Mouse (Mus musculus) neural tube, embryonic 12.5 days (tissue): Measurements from ENCODE around the gene 4933402N03Rik. TPM values are rescaled to one million over a fixed set of nuclear protein-coding genes. Genes with fewer than 3 reads are reported as not detected.

Experiments used
- ATAC-seq: fragments of 200-750 bp; cut with Nextera tagmentation; 2 replicates; pipeline ENCODE4 v1.8.0; 2017; ENCODE audit warnings: low read depth, mild to moderate bottlenecking, moderate TSS enrichment, moderate library complexity; ENCODE audit not compliant: low FRiP score
- H3K27ac ChIP-seq: fragments of 300-500 bp; sonication (generic); 2 replicates; pipeline ENCODE4 v1.5.1; 2016
- H3K27me3 ChIP-seq: fragments of 300-500 bp; sonication (generic); replicated peaks from 2 replicates; pipeline ENCODE4 v1.6.1; 2016; ENCODE audit warnings: mild to moderate bottlenecking
- H3K36me3 ChIP-seq: fragments of 300-500 bp; sonication (generic); 2 replicates; pipeline ENCODE4 v1.6.1; 2016; ENCODE audit warnings: mild to moderate bottlenecking
- H3K4me1 ChIP-seq: fragments of 300-500 bp; sonication (generic); 2 replicates; pipeline ENCODE4 v1.6.1; 2016
- H3K4me2 ChIP-seq: fragments of 300-500 bp; sonication (generic); replicated peaks from 2 replicates; pipeline ENCODE4 v1.6.1; 2016; ENCODE audit warnings: mild to moderate bottlenecking
- H3K4me3 ChIP-seq: fragments of 300-500 bp; sonication (generic); 2 replicates; pipeline ENCODE4 v1.5.1; 2016
- H3K9ac ChIP-seq: fragments of 300-500 bp; sonication (generic); 2 replicates; pipeline ENCODE4 v1.6.1; 2016; ENCODE audit warnings: mild to moderate bottlenecking
- H3K9me3 ChIP-seq: fragments of 300-500 bp; sonication (generic); 2 replicates; pipeline ENCODE4 v1.6.1; 2016; ENCODE audit warnings: mild to moderate bottlenecking
- WGBS: fragments of 180-500 bp; shearing (Covaris S2); methylation state at CpG from one replicate; pipeline ENCODE4 v1.1.7; 2016; 5-methylcytosine and 5-hydroxymethylcytosine counted together
- polyA plus RNA-seq: library from polyadenylated mRNA; unstranded; fragments of >200 nt; fragmentation: Nextera tagmentation; extraction: Ambion mirVana; gene quantifications from 2 replicates; pipeline ENCODE4 v1.2.1, GENCODE M21; 2016

The 4933402N03Rik gene
- polyA plus RNA-seq, 1 experiment from 2014 or later, result not detected

DNA sequence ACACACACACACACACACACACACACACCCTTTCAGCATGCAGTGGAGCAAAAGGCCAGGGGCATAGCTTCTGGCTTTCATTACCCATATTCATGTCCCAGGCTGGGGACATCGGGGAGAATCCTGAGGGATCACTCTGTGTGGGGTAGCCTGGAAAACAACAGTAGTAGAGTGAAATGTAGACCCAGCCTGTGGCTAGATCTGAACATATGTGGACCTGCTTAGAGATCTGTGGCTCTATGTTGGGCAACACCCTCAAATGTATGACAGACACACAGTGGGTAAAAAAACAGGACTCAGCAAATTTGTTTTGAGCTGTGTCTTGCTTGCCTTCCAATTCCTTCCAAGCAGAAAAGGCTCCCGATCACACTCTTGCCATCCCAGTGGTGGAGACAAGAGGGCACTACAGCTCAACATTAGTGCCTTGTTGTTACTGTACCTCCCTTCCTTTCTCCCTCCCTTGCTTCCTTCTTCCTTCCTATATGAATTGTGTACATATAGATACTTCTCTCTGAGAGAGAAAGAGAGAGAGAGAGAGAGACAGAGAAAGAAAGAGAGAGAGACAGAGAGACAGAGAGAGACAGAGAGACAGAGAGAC is 23.8 kb downstream of the 4933402N03Rik start:
- H3K9ac ChIP-seq, result no peak overlapping the region
- no peak overlapping the region for H3K27ac ChIP-seq
- no peak overlapping the region for H3K4me2 ChIP-seq
- no peak for ATAC-seq
- no peak overlapping the region for H3K4me3 ChIP-seq
- no peaks in the 10 kb centered on the region for H3K9me3 ChIP-seq
- WGBS, result 94% methylated on average over 2 of the region's 2 CpGs
- no peaks in the 10 kb centered on the region for H3K27me3 ChIP-seq
- no peaks in the 10 kb centered on the region for H3K36me3 ChIP-seq
- no peaks in the 10 kb centered on the region for H3K4me1 ChIP-seq

DNA sequence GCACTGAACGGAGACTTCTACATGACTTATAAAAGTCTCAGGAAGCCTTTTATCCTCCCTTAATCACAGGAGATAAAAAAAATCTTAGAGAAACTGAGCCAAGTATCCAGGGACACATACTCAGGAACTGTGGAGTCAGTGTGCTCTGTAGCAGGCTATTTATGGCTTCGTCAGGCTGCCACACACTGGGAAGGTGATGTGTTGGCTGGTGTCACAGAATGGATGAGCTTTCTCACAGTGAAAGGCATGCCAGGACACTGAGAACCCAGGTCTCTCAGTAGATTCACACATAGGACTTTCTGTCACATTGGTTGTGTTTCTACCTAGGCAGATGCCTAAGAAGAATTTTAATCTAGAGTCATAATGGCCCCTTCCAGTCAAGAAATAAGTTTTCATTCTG is 31.7 kb downstream of the 4933402N03Rik start:
- Histone ChIP-seq H3K9ac (no peak overlapping the region), H3K9me3 (no peaks in the 10 kb centered on the region), H3K36me3 (no peaks in the 10 kb centered on the region), H3K4me2 (no peak overlapping the region), H3K4me3 (no peak overlapping the region), H3K27ac (no peak overlapping the region), H3K27me3 (no peaks in the 10 kb centered on the region), H3K4me1 (no peaks in the 10 kb centered on the region)
- 80% methylated on average over 2 of the region's 2 CpGs for WGBS
- ATAC-seq, result no peak

DNA sequence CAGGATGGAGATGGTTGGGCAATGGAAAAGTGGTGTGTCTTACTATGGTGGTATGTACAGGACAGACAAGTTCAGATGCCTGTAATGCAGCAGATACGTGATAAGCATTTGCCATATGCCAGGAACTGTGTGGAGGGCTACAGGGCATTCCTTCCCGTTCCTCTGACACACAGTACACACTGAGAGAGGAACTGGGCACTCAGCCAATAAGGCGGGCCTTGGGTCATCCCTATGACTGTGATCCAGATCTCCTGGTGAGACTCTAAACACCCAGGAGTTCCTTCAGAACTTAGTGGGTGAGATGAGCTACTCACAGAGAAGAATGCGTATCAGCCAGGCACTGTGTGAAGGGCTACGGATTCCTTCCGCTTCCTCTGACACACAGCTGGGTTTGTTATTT is 32.4 kb downstream of the 4933402N03Rik start:
- H3K27ac ChIP-seq, result no peak overlapping the region
- H3K9me3 ChIP-seq, result no peaks in the 10 kb centered on the region
- no peak overlapping the region for H3K4me3 ChIP-seq
- ATAC-seq, result no peak
- H3K9ac ChIP-seq, result no peak overlapping the region
- no peaks in the 10 kb centered on the region for H3K36me3 ChIP-seq
- H3K4me1 ChIP-seq, result no peaks in the 10 kb centered on the region
- 77% methylated on average over 6 of the region's 6 CpGs for WGBS
- no peaks in the 10 kb centered on the region for H3K27me3 ChIP-seq
- no peak overlapping the region for H3K4me2 ChIP-seq

DNA sequence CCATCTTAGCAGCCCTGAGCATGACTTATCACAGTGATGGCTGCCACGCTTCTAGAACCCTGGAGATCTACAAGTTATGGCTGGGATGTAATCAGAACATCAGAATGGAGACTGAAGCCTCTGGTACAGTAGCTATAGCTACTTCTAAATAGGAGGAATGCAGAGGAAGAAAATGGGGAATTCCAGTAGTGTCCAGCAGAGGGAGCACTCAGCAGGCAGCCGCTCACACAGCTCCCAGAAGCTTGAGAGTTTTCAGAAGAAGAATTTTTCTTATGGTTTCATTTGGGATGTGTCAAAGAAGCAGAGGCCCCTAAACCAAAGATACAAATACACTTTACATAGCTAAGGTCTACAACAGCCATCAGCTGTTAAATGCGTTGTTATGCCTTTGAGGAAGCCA is 33.6 kb downstream of the 4933402N03Rik start:
- H3K9me3 ChIP-seq, result no peaks in the 10 kb centered on the region
- no peaks in the 10 kb centered on the region for H3K4me1 ChIP-seq
- no peak overlapping the region for H3K4me2 ChIP-seq
- H3K27me3 ChIP-seq, result no peaks in the 10 kb centered on the region
- no peak overlapping the region for H3K9ac ChIP-seq
- WGBS, result 29% methylated on average over 3 of the region's 3 CpGs
- no peak overlapping the region for H3K4me3 ChIP-seq
- no peak overlapping the region for H3K27ac ChIP-seq
- no peak for ATAC-seq
- H3K36me3 ChIP-seq, result no peaks in the 10 kb centered on the region

Other genes with a start within 250 kb of the 4933402N03Rik start
- 7.9 and 13.8 TPM in 2 replicates for gene Htra1, start 210.2 kb downstream of the 4933402N03Rik start, polyA plus RNA-seq
- gene Dmbt1, start 114.3 kb downstream of the 4933402N03Rik start, polyA plus RNA-seq, result not detected in 2 replicates
- gene 5430419D17Rik, start 28.1 kb upstream of the 4933402N03Rik start, polyA plus RNA-seq, result not detected in 2 replicates
- not detected in 2 replicates for gene Cuzd1, start 176.0 kb upstream of the 4933402N03Rik start, polyA plus RNA-seq
- not detected in 2 replicates for gene Fam24b, start 183.2 kb upstream of the 4933402N03Rik start, polyA plus RNA-seq
- gene Fam24a, start 187.6 kb upstream of the 4933402N03Rik start, polyA plus RNA-seq, result not detected in 2 replicates
- 19.8 and 25.3 TPM in 2 replicates for gene 2310057M21Rik, start 216.4 kb upstream of the 4933402N03Rik start, polyA plus RNA-seq
- 47.5 and 49.6 TPM in 2 replicates for gene Pstk, start 224.8 kb upstream of the 4933402N03Rik start, polyA plus RNA-seq